Mouse (Mus musculus): ENCODE measurements around the gene Fbxo41.

The Fbxo41 gene

GRCm38 (mm10) chr6:85502911-85503250 is at the start of gene Fbxo41:
TSS of gene Fbxo41 (minus strand) at chr6:85502994.
- peak; percentile 56 for DNase-seq (ENCODE audit: extremely low spot score, low spot score)

- DNase-seq (ENCODE audit: extremely low spot score, low spot score), result no peak
Observed at GRCm38 (mm10) chr6:85547642-85548041, 44.8 kb upstream of the Fbxo41 start.

DNA sequence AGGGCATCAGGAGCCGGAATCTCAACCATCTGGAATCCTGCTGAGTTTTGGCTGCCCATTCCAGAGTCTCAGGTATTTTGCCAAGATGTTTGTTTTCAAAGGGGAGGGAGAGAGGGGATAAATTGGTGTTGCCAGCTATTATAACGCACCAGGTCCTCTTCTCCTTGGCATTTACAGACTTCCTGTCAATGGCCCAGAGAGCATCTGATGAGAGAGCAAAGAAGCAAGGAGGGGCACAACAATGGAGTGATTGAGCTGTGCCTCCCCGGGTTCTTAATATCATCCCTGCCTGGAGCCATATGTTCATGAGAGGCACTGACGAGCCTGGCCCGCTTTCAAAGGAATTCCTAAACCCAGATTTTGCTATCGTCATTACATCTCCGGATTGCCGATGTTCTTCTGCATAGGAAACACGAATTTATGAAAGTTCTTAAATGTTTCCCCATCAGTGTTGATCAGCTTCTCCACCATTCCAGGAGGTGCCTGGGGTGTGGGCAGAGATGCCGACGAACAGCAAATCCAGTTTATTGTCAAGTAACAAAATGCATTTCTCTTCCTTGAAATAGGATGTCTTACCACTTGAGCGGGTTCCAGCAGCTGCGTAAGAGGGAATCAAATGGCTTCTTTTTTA is 41.6 kb upstream of the Fbxo41 start:
- DNase-seq (ENCODE audit: extremely low spot score, low spot score), result no peak

DNA sequence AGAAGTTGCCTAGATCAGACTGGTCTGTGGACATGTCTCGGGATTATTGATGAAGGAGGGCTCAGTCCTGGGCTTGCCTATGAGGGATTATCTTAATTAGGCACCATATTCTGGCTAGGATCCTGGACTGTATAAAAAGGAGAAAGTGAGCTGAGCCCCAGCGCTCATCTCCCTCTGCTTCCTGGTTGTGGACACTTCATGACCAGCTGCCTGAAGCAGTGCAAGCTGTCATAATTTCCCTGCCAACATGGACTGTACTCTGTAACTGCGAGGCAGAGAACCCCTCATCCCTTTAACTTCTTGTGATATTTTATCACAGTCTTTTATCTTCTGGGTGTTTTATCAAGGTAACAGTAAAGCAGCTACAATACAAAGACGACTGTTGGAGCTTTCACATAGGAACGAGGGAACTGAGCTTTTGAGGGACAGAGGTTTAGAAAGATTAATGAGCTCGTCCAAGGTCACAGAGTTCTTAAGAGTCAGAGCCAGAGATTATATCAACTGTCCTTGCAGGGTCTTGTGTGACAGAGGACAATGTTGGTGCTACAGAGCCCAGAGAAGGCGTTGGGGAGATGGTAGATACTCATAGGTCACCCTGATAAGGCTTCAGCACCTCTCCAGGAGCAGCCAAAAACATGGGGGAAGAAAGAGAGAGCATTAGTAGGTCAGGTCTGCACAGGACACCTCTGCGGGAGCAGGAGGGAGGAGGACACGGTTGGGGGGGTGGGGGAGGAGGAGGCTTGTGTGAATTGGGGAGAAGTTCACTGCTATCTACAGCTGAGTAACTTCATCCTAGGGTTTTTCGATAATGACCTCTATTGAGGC is 40.8 kb upstream of the Fbxo41 start:
- no peak for DNase-seq (ENCODE audit: extremely low spot score, low spot score)

GRCm38 (mm10) chr6:85522825-85523224 is 20.0 kb upstream of the Fbxo41 start:
- DNase-seq (ENCODE audit: extremely low spot score, low spot score), result no peak

DNA sequence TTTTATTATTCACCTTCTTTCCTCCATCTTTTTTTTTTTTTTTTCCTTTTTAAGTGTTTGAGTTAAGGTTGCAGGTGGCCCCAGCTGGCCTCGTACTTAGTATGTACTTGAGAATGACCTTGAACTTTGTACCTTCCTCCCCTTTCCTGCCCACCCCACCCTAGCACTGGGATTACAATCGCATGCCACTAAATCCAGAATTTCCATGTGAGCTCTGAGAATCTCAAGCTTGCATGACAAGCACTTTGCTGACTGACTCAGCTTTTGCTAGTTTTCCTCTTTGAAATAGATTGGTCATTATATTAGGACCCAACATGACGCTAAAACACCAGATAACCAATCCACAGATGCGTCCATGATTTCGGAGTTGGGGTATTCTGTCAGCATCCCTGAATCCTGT is 19.2 kb upstream of the Fbxo41 start:
- DNase-seq (ENCODE audit: extremely low spot score, low spot score), result no peak

- DNase-seq (ENCODE audit: extremely low spot score, low spot score), result no peak
Observed at GRCm38 (mm10) chr6:85518091-85518693, 15.4 kb upstream of the Fbxo41 start.

DNA sequence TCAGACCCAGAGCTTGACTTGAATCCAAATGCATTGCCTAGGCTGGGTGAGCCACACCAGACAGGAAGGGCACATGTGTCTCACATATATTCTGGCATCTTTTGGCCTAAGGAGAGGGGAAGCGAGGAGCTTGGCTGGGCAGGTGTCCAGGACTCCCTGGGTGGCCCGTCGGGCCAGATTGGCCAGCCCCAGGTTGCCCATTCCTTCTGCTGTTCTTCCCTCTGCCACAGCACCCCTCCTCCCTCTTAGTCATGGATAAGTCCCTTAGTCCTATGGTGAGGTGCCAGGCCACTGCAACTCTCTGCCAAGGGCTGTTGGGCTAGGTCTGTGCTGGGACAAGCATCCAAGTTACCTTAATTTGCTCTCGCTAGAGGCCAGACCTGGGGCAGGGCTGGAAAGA is 13.1 kb upstream of the Fbxo41 start:
- no peak for DNase-seq (ENCODE audit: extremely low spot score, low spot score)

DNA sequence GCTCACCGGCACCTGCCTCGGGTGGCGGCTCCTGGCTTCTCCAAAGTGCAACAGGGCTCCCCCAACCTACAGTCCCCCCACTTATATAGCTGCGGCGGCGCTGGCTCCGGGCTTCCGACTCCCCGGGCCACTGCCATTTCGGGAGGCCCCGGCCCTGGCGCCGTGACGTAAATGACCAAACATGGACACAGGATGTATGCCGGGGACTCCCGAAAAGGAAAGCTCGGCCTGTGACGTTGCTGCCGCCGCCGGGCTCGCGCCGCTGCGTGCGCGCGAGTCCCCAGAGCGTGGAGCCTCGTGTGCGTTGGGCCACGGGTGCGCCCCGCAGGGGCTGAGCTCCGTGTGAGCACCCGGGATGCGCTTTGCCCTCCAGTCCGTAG is 10.7 kb upstream of the Fbxo41 start, which contains the start of gene Egr4:
TSS of gene Egr4 (minus strand) at position 59 of the 380 bp plus-strand sequence.
- peak; percentile 58 for DNase-seq (ENCODE audit: extremely low spot score, low spot score)

- peak; percentile 46 for DNase-seq (ENCODE audit: extremely low spot score, low spot score)
Observed at GRCm38 (mm10) chr6:85512577-85513530, 10.1 kb upstream of the Fbxo41 start.

- no peak for DNase-seq (ENCODE audit: extremely low spot score, low spot score)
Observed at GRCm38 (mm10) chr6:85512056-85512440, 9.3 kb upstream of the Fbxo41 start.

- peak; percentile 66 for DNase-seq (ENCODE audit: extremely low spot score, low spot score)
Observed at GRCm38 (mm10) chr6:85511286-85512055, 8.7 kb upstream of the Fbxo41 start.

GRCm38 (mm10) chr6:85510476-85510875 is 7.7 kb upstream of the Fbxo41 start:
- DNase-seq (ENCODE audit: extremely low spot score, low spot score), result peak; percentile 36

GRCm38 (mm10) chr6:85508602-85509001 is 5.8 kb upstream of the Fbxo41 start:
- no peak for DNase-seq (ENCODE audit: extremely low spot score, low spot score)

- no peak for DNase-seq (ENCODE audit: extremely low spot score, low spot score)
Observed at GRCm38 (mm10) chr6:85504908-85505307, 2.1 kb upstream of the Fbxo41 start.

DNA sequence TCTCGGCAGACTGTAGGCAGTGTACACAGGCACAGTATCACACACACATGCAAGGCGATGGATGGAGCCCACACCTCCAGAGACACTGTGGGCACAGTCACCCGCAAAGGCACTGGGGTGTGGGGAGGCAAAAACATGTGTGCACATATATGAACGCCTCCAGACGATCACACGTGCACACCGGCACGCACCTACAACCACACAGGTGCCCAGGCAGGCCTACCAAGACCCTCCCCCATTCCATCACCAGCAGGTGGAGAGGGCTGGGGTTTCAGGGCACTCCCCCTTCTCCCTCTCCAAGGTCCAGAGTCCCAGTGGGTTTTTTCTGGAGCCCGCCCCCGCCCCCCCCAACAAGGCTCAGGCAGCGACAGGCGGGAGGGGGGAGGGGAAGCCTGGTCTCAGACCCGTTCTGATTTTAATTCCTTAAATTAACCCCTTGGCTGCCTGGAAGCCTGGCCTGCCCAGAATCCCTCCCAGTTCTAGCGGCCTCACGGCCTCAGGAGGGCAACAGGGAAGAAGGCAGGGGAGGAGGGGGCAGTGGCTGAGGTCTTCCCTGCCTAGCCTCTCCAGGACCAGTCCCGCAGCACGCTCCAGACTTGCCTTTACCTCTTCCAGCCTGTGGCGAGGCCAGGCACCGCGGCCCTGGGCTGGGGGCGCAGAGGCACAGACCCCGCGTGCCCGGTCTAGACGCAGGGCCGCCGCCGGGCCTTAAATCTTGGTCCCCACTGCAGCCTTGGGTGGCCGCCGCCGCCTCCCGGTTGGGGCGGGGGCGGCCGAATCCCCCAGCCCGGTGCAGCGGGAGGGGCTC is 487 bp downstream of the Fbxo41 start:
- peak; percentile 57 for DNase-seq (ENCODE audit: extremely low spot score, low spot score)

- DNase-seq (ENCODE audit: extremely low spot score, low spot score), result no peak
Observed at GRCm38 (mm10) chr6:85501571-85502102, 1.2 kb downstream of the Fbxo41 start.

GRCm38 (mm10) chr6:85500416-85500815 is 2.4 kb downstream of the Fbxo41 start:
- no peak for DNase-seq (ENCODE audit: extremely low spot score, low spot score)

DNA sequence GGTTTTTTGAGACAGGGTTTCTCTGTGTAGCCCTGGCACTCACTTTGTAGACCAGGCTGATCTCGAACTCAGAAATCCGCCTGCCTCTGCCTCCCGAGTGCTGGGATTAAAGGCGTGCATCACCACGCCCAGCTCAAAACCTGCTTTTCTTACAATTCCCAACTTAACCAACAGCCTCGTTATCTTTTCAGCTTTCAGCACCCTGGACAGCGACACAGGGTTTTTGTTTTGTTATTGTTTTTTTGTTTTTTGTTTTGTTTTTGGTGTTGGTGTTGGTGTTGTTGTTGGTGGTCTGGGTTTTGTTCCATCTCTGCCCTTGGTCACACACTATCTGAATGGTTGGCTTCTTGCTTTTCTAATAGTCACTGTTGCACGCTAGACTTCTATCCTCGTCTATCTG is 4.6 kb downstream of the Fbxo41 start:
- DNase-seq (ENCODE audit: extremely low spot score, low spot score), result no peak

- DNase-seq (ENCODE audit: extremely low spot score, low spot score), result no peak
Observed at GRCm38 (mm10) chr6:85496976-85497375, 5.8 kb downstream of the Fbxo41 start.
